Mouse (Mus musculus) heart, embryonic 12.5 days (tissue): Measurements from ENCODE around the gene Hddc2. TPM values are rescaled to one million over a fixed set of nuclear protein-coding genes. Genes with fewer than 3 reads are reported as not detected.

Experiments
- ATAC-seq: fragments of 200-750 bp; cut with Nextera tagmentation; 2 replicates; pipeline ENCODE4 v1.8.0; 2017; ENCODE audit warnings: moderate TSS enrichment, moderate library complexity; ENCODE audit not compliant: insufficient number of reproducible peaks, low FRiP score
- H3K27ac ChIP-seq: fragments of 300-500 bp; sonication (generic); 2 replicates; pipeline ENCODE4 v1.5.1; 2016; ENCODE audit warnings: mild to moderate bottlenecking, moderate library complexity; ENCODE audit not compliant: poor library complexity, severe bottlenecking
- H3K27me3 ChIP-seq: fragments of 300-500 bp; sonication (generic); replicated peaks from 2 replicates; pipeline ENCODE4 v1.6.1; 2016; ENCODE audit warnings: mild to moderate bottlenecking, moderate library complexity
- H3K36me3 ChIP-seq: fragments of 300-500 bp; sonication (generic); 2 replicates; pipeline ENCODE4 v1.6.1; 2016; ENCODE audit warnings: mild to moderate bottlenecking, moderate library complexity
- H3K4me1 ChIP-seq: fragments of 300-500 bp; sonication (generic); replicated peaks from 2 replicates; pipeline ENCODE4 v1.6.1; 2016; ENCODE audit warnings: mild to moderate bottlenecking
- H3K4me2 ChIP-seq: fragments of 300-500 bp; sonication (generic); 2 replicates; pipeline ENCODE4 v1.6.1; 2016; ENCODE audit warnings: mild to moderate bottlenecking, moderate library complexity
- H3K4me3 ChIP-seq: fragments of 300-500 bp; sonication (generic); 2 replicates; pipeline ENCODE4 v1.5.1; 2016; ENCODE audit warnings: mild to moderate bottlenecking
- H3K9ac ChIP-seq: fragments of 300-500 bp; sonication (generic); 2 replicates; pipeline ENCODE4 v1.6.1; 2016; ENCODE audit warnings: mild to moderate bottlenecking, moderate library complexity
- H3K9me3 ChIP-seq: fragments of 300-500 bp; sonication (generic); replicated peaks from 2 replicates; pipeline ENCODE4 v1.6.1; 2016; ENCODE audit warnings: mild to moderate bottlenecking, moderate library complexity
- WGBS: fragments of 180-500 bp; shearing (Covaris S2); methylation state at CpG from one replicate; pipeline ENCODE4 v1.1.7; 2016; 5-methylcytosine and 5-hydroxymethylcytosine counted together
- polyA plus RNA-seq: library from polyadenylated mRNA; unstranded; fragments of >200 nt; fragmentation: Nextera tagmentation; extraction: Ambion mirVana; gene quantifications from 2 replicates; pipeline ENCODE4 v1.2.1, GENCODE M21; 2016

Gene Hddc2
- polyA plus RNA-seq, 1 experiment from 2014 or later: 53.4 TPM

GRCm38 (mm10) chr10:31300292-31300691 lies 12.9 kb upstream of the Hddc2 start:
- H3K27me3 ChIP-seq: no peaks in the 10 kb centered on the region
- no peak overlapping the region for H3K4me2 ChIP-seq
- no peak overlapping the region for H3K9ac ChIP-seq
- ATAC-seq: no peak
- peaks cover 5% of the 10 kb centered on the region; the same call in 1 of the 2 replicates for H3K4me1 ChIP-seq
- no peaks in the 10 kb centered on the region for H3K36me3 ChIP-seq
- no peak overlapping the region for H3K27ac ChIP-seq
- no peaks in the 10 kb centered on the region for H3K9me3 ChIP-seq
- 55% methylated on average over 1 of the region's 1 CpGs for WGBS
- H3K4me3 ChIP-seq: no peak overlapping the region

GRCm38 (mm10) chr10:31303446-31303845 lies 9.7 kb upstream of the Hddc2 start:
- Histone ChIP-seq H3K36me3 (no peaks in the 10 kb centered on the region), H3K4me1 (no peaks in the 10 kb centered on the region), H3K27ac (no peak overlapping the region), H3K4me2 (no peak overlapping the region), H3K27me3 (no peaks in the 10 kb centered on the region), H3K9me3 (no peaks in the 10 kb centered on the region), H3K9ac (no peak overlapping the region), H3K4me3 (no peak overlapping the region)
- ATAC-seq: no peak
- 90% methylated on average over 2 of the region's 2 CpGs for WGBS

GRCm38 (mm10) chr10:31307024-31307598 lies 6.1 kb upstream of the Hddc2 start:
- Histone ChIP-seq H3K36me3 (no peaks in the 10 kb centered on the region), H3K4me1 (no peaks in the 10 kb centered on the region), H3K27ac (no peak overlapping the region), H3K4me2 (no peak overlapping the region), H3K9ac (no peak overlapping the region), H3K27me3 (no peaks in the 10 kb centered on the region), H3K9me3 (no peaks in the 10 kb centered on the region), H3K4me3 (no peak overlapping the region)
- WGBS: 26% methylated on average over 1 of the region's 1 CpGs
- ATAC-seq: no peak

GRCm38 (mm10) chr10:31318491-31318890 lies 5.3 kb downstream of the Hddc2 start:
- H3K27me3 ChIP-seq: no peaks in the 10 kb centered on the region
- H3K4me3 ChIP-seq: no peak overlapping the region
- ATAC-seq: no peak
- peaks cover 3% of the 10 kb centered on the region; the same call in 1 of the 2 replicates for H3K4me1 ChIP-seq
- WGBS: 81% methylated on average over 5 of the region's 5 CpGs
- no peak overlapping the region for H3K27ac ChIP-seq
- no peak overlapping the region for H3K9ac ChIP-seq
- H3K4me2 ChIP-seq: no peak overlapping the region
- H3K9me3 ChIP-seq: no peaks in the 10 kb centered on the region
- H3K36me3 ChIP-seq: peaks cover 40% of the 10 kb centered on the region

GRCm38 (mm10) chr10:31329436-31329835 lies 16.3 kb downstream of the Hddc2 start:
- no peak for ATAC-seq
- Histone ChIP-seq H3K4me1 (0 out of 2 replicates have a peak, but pooled peaks cover 4% of the 10 kb centered on the region), H3K9me3 (no peaks in the 10 kb centered on the region), H3K4me2 (no peak overlapping the region), H3K9ac (no peak overlapping the region), H3K36me3 (peaks cover 30% of the 10 kb centered on the region), H3K4me3 (no peak overlapping the region), H3K27ac (no peak overlapping the region), H3K27me3 (no peaks in the 10 kb centered on the region)
- 84% methylated on average over 1 of the region's 1 CpGs for WGBS

- Histone ChIP-seq H3K4me2 (no peak overlapping the region), H3K4me1 (0 out of 2 replicates have a peak, but pooled peaks cover 4% of the 10 kb centered on the region), H3K27me3 (no peaks in the 10 kb centered on the region), H3K9ac (no peak overlapping the region), H3K36me3 (peaks cover 25% of the 10 kb centered on the region), H3K4me3 (no peak overlapping the region), H3K27ac (no peak overlapping the region), H3K9me3 (no peaks in the 10 kb centered on the region)
- 87% methylated on average over 3 of the region's 3 CpGs for WGBS
- ATAC-seq: no peak
Measured at GRCm38 (mm10) chr10:31330286-31330962, 17.2 kb downstream of the Hddc2 start.

GRCm38 (mm10) chr10:31331225-31331775 lies 18.1 kb downstream of the Hddc2 start:
- no peaks in the 10 kb centered on the region for H3K27me3 ChIP-seq
- 0 out of 2 replicates have a peak, but pooled peaks cover 4% of the 10 kb centered on the region for H3K4me1 ChIP-seq
- 80% methylated on average over 4 of the region's 4 CpGs for WGBS
- no peak overlapping the region for H3K27ac ChIP-seq
- H3K36me3 ChIP-seq: peaks cover 16% of the 10 kb centered on the region
- H3K4me3 ChIP-seq: no peak overlapping the region
- ATAC-seq: no peak
- no peak overlapping the region for H3K9ac ChIP-seq
- no peak overlapping the region for H3K4me2 ChIP-seq
- no peaks in the 10 kb centered on the region for H3K9me3 ChIP-seq

GRCm38 (mm10) chr10:31336432-31336831 lies 23.2 kb downstream of the Hddc2 start:
- no peaks in the 10 kb centered on the region for H3K9me3 ChIP-seq
- ATAC-seq: no peak
- 77% methylated on average over 5 of the region's 5 CpGs for WGBS
- no peak overlapping the region for H3K9ac ChIP-seq
- no peaks in the 10 kb centered on the region for H3K36me3 ChIP-seq
- no peaks in the 10 kb centered on the region for H3K27me3 ChIP-seq
- no peak overlapping the region for H3K4me3 ChIP-seq
- 0 out of 2 replicates have a peak, but pooled peaks cover 1% of the 10 kb centered on the region for H3K4me1 ChIP-seq
- no peak overlapping the region for H3K27ac ChIP-seq
- H3K4me2 ChIP-seq: no peak overlapping the region

- no peaks in the 10 kb centered on the region for H3K9me3 ChIP-seq
- H3K27ac ChIP-seq: no peak overlapping the region
- no peak for ATAC-seq
- no peaks in the 10 kb centered on the region for H3K27me3 ChIP-seq
- 66% methylated on average over 8 of the region's 8 CpGs for WGBS
- H3K4me3 ChIP-seq: no peak overlapping the region
- H3K9ac ChIP-seq: no peak overlapping the region
- no peaks in the 10 kb centered on the region for H3K36me3 ChIP-seq
- no peak overlapping the region for H3K4me2 ChIP-seq
- no peaks in the 10 kb centered on the region for H3K4me1 ChIP-seq
Measured at GRCm38 (mm10) chr10:31346401-31346800, 33.2 kb downstream of the Hddc2 start.

GRCm38 (mm10) chr10:31351056-31351455 lies 37.9 kb downstream of the Hddc2 start:
- no peak for ATAC-seq
- H3K27ac ChIP-seq: no peak overlapping the region

GRCm38 (mm10) chr10:31352845-31353427 lies 39.8 kb downstream of the Hddc2 start:
- Histone ChIP-seq H3K27ac (no peak overlapping the region), H3K9me3 (no peaks in the 10 kb centered on the region), H3K4me1 (no peaks in the 10 kb centered on the region), H3K36me3 (no peaks in the 10 kb centered on the region), H3K4me3 (no peak overlapping the region), H3K9ac (no peak overlapping the region), H3K27me3 (no peaks in the 10 kb centered on the region), H3K4me2 (no peak overlapping the region)
- 94% methylated on average over 1 of the region's 1 CpGs for WGBS
- no peak for ATAC-seq

More at GRCm38 (mm10) chr10:31351056-31351455, 37.9 kb downstream of the Hddc2 start:
- Histone ChIP-seq H3K4me3 (no peak overlapping the region), H3K4me1 (no peaks in the 10 kb centered on the region), H3K9me3 (no peaks in the 10 kb centered on the region), H3K36me3 (no peaks in the 10 kb centered on the region), H3K27me3 (no peaks in the 10 kb centered on the region), H3K4me2 (no peak overlapping the region), H3K9ac (no peak overlapping the region)
- WGBS: 83% methylated on average over 2 of the region's 2 CpGs
